Mouse (Mus musculus): ENCODE data around the gene Sgca. TPM values are rescaled to one million over a fixed set of nuclear protein-coding genes. Genes with fewer than 3 reads are reported as not detected.

Sgca gene
- polyA plus RNA-seq, 1 experiment from 2014 or later: 0.17 TPM

DNA sequence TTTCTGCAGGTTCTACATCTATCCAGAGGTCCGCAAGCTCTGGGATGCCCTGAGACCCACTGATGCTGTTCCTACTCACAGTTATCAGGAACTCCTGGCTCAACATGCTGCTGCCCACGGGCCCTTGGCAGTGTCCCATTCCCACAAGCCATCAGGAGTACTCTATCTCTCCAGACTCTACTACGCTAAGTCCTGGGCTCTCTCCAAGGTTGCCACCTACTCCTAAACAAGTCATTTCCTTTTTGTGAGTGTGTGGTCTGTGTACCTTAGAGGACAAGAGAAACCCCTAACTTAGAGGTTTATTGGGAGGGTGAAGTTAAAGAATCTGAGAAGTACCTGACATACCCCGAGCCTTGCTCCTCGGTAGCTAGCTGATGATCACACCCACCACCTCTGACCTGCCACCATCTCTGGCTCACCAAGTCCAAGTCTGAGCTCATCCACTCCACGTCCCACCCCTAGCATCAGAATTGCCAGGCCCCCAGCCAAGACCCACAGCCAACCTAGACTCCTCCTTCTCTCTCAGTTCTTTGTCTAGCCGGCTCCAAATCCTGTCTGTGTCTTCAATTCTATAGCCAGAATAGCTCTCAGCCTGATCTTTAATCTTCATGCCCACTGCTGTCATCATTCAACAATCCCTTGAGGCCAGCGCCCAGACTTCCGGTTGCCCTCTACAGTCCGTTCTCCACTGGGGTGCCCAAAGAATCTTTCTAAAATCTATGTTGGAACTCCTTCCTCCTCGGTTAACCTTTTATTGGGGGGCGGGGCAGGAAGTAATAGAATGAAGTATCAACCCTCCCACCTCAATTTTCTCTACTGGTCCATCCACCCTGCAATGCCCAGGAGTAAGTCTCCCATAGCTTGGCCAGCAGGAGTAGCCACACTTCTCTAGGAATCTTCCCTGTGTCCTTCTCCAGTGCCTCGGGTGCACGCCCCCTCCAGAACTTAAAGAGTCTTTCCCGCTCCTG lies 32.8 kb upstream of the Sgca start:
- DNase-seq (ENCODE audit: low spot score): no peak
- peak overlapping the region; percentile 92 for H3K27ac ChIP-seq (replicated peaks)
- no peaks in the 10 kb centered on the region for H3K27me3 ChIP-seq (replicated peaks; ENCODE audit: low read depth, poor library complexity, severe bottlenecking)
- H3K4me3 ChIP-seq: peak overlapping the region; percentile 85
- peaks cover 35% of the 10 kb centered on the region for H3K36me3 ChIP-seq (replicated peaks)
- 41% methylated on average over 15 of the region's 15 CpGs for WGBS
- no peaks in the 10 kb centered on the region for H3K9me3 ChIP-seq
- peaks cover 85% of the 10 kb centered on the region for H3K4me1 ChIP-seq

DNA sequence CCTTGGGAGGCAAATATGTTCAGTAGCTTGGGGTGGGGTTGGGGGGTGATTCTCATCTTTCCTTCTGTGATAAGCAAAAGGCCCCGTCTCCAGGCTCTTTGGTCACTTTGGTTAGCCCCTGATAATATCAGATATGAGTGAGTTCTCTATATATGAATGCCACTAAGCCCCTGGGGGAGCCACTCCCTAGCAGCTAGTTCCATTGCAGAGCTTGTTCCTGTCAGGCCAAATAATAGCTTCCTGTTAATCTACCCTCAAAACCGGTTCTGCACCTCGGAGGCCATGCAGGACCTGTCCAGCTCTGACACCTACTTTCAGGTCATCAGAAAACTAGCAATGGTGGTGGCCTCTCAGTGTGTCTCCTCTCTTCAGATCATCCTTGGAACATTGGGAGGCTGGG lies 31.3 kb upstream of the Sgca start:
- H3K9me3 ChIP-seq: no peaks in the 10 kb centered on the region
- DNase-seq (ENCODE audit: low spot score): no peak
- WGBS: 71% methylated on average over 3 of the region's 3 CpGs
- H3K27me3 ChIP-seq (replicated peaks; ENCODE audit: low read depth, poor library complexity, severe bottlenecking): no peaks in the 10 kb centered on the region
- peak overlapping the region; percentile 60; the same call in 1 of the 2 replicates for H3K4me3 ChIP-seq
- H3K4me1 ChIP-seq: peaks cover 79% of the 10 kb centered on the region
- peaks cover 37% of the 10 kb centered on the region for H3K36me3 ChIP-seq (replicated peaks)
- H3K27ac ChIP-seq (replicated peaks): peak overlapping the region; percentile 84; the same call in 1 of the 2 replicates

DNA sequence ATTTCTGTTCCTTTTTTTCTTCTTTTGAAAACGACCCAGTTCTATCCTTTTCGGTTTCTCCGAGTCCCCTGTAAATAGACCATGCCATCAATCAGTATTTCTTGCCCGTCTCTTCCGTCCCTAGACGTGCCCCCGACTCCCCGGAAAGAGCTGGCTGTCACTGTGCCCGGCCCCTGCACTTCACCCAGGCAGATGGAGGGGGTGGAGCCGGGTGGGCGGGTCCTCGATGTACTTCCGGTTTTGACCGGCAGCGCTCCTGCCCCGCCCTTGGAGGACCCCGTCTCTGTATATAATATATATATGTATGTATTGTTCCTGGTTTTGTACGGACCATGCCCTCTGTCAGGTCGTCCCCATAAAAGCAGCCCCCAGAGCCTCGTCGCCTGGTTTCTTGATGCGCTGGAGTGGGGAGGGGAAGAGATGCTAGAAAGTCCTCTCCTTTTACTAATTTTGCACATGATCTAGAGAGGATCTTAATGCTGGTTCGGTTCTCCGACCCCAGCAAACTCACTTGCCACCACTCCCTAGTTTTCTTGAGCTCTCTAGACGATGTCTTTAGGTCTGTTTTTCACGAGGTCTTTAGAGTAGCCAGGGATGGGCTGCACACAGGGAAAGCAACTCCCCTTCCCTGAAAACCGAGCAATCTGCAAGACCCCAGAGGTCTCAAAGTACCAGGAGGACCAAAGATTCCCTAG lies 30.5 kb upstream of the Sgca start:
- 2% methylated on average over 27 of the region's 27 CpGs for WGBS
- DNase-seq (ENCODE audit: low spot score): peak; percentile 87
- Histone ChIP-seq H3K36me3 (replicated peaks) (peaks cover 44% of the 10 kb centered on the region), H3K27ac (replicated peaks) (peak overlapping the region; percentile 84), H3K27me3 (replicated peaks; ENCODE audit: low read depth, poor library complexity, severe bottlenecking) (no peaks in the 10 kb centered on the region), H3K4me1 (peaks cover 73% of the 10 kb centered on the region), H3K4me3 (peak overlapping the region; percentile 60), H3K9me3 (no peaks in the 10 kb centered on the region)

DNA sequence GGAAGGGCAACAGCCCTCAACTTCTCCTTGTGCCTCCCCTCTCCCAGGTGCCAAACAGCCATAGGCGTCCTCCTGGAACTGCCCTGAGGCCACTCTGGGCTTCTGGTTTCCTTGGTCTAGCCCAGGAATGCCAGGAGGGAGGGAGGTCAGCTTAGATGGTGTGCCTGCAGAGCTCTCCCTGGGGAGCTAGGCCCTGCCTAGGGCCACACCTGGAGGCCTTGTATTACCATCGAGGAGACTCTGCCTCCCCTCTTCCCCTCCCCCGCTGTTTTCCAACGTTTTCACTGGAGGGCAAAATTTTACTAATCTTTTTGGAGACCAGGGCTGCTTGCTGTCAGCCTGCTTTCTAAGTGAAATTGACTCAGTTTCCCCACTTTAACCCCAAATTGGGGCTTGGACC lies 29.9 kb upstream of the Sgca start:
- peaks cover 71% of the 10 kb centered on the region for H3K4me1 ChIP-seq

DNA sequence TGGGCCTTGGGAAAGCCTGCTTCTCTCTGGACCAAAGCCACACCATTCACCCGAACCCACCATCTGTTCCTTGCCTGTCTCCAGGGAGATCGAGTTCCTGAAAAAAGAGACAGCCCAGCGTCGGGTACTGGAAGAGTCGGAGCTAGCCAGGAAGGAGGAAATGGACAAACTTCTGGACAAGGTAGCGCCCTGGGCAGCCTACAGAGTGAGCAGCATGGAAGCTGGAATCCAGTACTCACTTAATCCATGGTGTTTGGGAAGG lies 28.7 kb upstream of the Sgca start:
- Histone ChIP-seq H3K27ac (replicated peaks) (peak overlapping the region; percentile 44; the same call in 1 of the 2 replicates), H3K4me1 (peaks cover 74% of the 10 kb centered on the region), H3K4me3 (no peak overlapping the region), H3K36me3 (replicated peaks) (peaks cover 62% of the 10 kb centered on the region), H3K9me3 (no peaks in the 10 kb centered on the region), H3K27me3 (replicated peaks; ENCODE audit: low read depth, poor library complexity, severe bottlenecking) (no peaks in the 10 kb centered on the region)
- 67% methylated on average over 6 of the region's 6 CpGs for WGBS
- no peak for DNase-seq (ENCODE audit: low spot score)

More for the DNA sequence above, 29.9 kb upstream of the Sgca start:
- peaks cover 51% of the 10 kb centered on the region for H3K36me3 ChIP-seq (replicated peaks)
- DNase-seq (ENCODE audit: low spot score): no peak
- no peaks in the 10 kb centered on the region for H3K27me3 ChIP-seq (replicated peaks; ENCODE audit: low read depth, poor library complexity, severe bottlenecking)
- 32% methylated on average over 4 of the region's 4 CpGs for WGBS
- no peaks in the 10 kb centered on the region for H3K9me3 ChIP-seq
- H3K27ac ChIP-seq (replicated peaks): peak overlapping the region; percentile 84
- peak overlapping the region; percentile 60 for H3K4me3 ChIP-seq

DNA sequence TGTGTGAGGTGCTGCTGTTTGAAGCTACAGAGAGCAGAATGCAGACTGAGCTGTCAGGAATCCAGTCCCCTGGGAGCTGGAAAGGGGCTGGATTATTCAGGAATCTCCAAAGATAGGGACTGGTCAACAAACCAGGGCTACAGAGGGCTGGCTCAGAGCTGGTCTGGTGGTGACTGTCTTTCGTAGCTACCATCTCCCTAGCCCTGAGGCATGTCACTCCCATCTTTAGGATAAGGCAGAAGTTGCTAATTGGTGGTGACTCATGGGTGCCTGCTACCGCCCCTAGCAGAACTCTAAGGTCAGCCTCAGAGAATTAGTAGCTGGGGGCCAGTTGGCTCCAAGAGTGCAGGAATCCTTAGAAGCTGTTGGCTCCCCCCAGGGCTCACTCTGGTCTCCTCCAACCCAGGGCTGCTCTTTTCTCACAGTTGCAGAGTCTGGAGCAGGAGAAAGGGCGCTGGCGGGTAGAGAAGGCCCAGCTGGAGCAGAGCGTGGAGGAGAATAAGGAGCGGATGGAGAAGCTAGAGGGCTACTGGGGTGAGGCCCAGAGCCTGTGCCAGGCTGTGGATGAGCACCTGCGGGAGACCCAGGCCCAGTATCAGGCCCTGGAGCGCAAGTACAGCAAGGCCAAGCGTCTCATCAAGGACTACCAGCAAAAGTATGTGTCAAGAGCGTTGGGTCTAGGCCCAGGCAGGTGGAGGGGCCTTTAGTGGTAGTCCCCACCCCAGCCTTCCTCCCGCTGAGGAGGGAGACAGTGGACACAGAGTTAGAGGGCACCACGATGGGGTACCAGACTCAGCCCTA lies 28.2 kb upstream of the Sgca start:
- Histone ChIP-seq H3K4me1 (peaks cover 74% of the 10 kb centered on the region), H3K4me3 (no peak overlapping the region), H3K36me3 (replicated peaks) (peaks cover 68% of the 10 kb centered on the region), H3K9me3 (no peaks in the 10 kb centered on the region), H3K27me3 (replicated peaks; ENCODE audit: low read depth, poor library complexity, severe bottlenecking) (no peaks in the 10 kb centered on the region), H3K27ac (replicated peaks) (peak overlapping the region; percentile 44)
- WGBS: 85% methylated on average over 12 of the region's 12 CpGs
- DNase-seq (ENCODE audit: low spot score): no peak

DNA sequence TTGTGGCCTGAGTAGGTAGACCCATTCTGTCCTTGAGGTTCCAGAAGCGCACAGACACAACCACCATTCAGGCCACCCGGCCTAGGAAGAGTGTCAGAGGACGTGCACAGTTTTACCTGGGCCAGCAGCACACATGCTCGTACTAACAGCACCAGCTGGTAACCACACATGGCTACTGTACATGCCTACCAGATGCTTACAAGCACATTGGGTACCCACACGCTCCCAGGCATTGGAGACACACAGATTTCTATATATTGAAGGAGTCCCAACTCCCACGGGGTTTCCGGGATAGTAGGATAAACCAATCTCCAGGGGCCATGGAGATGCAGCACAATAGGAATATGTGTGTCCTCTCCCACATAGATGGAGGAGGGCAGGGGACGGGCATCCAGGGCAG lies 26.6 kb upstream of the Sgca start:
- peaks cover 68% of the 10 kb centered on the region for H3K4me1 ChIP-seq
- DNase-seq (ENCODE audit: low spot score): no peak
- no peak overlapping the region for H3K4me3 ChIP-seq
- no peaks in the 10 kb centered on the region for H3K27me3 ChIP-seq (replicated peaks; ENCODE audit: low read depth, poor library complexity, severe bottlenecking)
- peaks cover 84% of the 10 kb centered on the region for H3K36me3 ChIP-seq (replicated peaks)
- no peaks in the 10 kb centered on the region for H3K9me3 ChIP-seq
- no peak overlapping the region for H3K27ac ChIP-seq (replicated peaks)
- 92% methylated on average over 8 of the region's 8 CpGs for WGBS

DNA sequence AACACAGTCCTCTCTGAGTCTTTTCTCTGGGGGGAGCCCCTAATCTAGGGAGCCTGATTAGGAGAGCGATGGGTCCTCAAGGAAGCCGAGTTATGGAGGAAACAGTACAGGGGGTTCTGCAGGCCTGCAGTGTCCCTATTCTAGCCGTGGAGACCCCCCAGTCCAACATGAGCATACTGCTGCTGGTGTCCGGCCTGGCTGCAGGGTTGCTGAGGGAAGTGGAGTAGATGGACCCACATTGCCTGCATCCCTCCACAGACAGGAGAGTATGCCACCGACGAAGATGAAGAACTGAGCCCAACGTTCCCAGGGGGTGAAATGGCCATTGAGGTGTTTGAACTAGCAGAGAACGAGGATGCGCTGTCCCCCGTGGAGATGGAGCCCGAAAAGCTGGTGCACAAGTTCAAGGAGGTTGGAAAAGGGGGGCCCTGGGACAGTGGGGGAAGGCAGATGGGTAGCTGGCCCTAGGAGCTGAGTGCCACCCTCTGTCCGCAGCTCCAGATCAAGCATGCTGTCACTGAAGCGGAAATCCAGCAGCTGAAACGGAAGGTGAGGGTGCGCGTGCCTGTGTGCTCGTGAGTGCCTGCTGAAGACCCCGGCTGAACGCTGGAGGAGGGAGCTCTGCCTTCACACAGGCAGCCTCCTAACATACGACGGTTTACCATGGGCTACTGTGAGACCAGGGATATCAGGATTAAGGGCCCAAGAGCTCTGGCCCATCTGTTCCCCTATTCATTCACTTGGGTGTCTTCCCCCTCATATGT lies 25.6 kb upstream of the Sgca start:
- Histone ChIP-seq H3K27me3 (replicated peaks; ENCODE audit: low read depth, poor library complexity, severe bottlenecking) (no peaks in the 10 kb centered on the region), H3K4me3 (no peak overlapping the region), H3K36me3 (replicated peaks) (peaks cover 93% of the 10 kb centered on the region), H3K4me1 (peaks cover 58% of the 10 kb centered on the region), H3K27ac (replicated peaks) (no peak overlapping the region), H3K9me3 (no peaks in the 10 kb centered on the region)
- no peak for DNase-seq (ENCODE audit: low spot score)
- 88% methylated on average over 21 of the region's 21 CpGs for WGBS

DNA sequence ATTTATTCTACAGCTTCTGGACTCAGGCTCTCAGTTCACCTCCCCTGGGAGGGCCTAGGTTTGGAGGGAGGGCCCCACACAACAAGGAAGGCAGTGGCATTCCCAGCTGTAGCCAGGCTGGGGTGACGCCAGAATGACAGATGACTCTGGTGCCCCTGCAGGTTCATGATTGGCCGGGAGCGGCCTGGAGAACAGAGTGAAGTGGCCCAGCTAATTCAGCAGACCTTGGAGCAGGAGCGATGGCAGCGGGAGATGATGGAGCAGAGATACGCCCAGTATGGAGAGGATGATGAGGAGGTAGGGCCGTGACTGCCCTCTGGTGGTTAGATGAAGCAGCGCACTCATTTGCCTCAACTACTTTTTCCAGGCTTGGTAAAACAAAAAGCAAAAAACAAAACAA lies 24.9 kb upstream of the Sgca start:
- peak overlapping the region; percentile 72 for H3K27ac ChIP-seq (replicated peaks)
- peak overlapping the region; percentile 29; the same call in 1 of the 2 replicates for H3K4me3 ChIP-seq
- H3K9me3 ChIP-seq: no peaks in the 10 kb centered on the region
- WGBS: 2% methylated on average over 8 of the region's 8 CpGs
- H3K27me3 ChIP-seq (replicated peaks; ENCODE audit: low read depth, poor library complexity, severe bottlenecking): no peaks in the 10 kb centered on the region
- DNase-seq (ENCODE audit: low spot score): peak; percentile 78
- peaks cover 58% of the 10 kb centered on the region for H3K4me1 ChIP-seq
- peaks cover 100% of the 10 kb centered on the region for H3K36me3 ChIP-seq (replicated peaks)

DNA sequence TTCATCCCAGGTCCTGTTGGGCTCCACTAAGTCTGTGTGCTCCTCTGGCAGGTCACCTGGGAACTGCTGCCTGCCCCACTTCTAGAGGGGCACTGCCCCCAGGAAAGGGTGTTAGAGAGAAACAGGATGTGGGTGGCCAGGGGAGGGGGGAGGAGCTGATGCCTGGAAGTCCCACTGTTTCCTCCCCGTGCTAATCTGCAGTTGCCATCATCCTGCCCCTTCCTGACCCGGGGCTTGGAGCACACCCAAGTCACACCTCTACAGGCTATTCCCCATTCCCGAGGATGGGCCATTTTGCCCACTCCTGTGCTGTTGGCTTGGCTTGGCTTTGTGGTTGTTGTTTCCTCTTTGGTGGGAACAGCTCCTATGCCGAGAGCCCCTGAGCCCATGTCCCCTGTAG lies 24.4 kb upstream of the Sgca start:
- WGBS: 46% methylated on average over 4 of the region's 4 CpGs

DNA sequence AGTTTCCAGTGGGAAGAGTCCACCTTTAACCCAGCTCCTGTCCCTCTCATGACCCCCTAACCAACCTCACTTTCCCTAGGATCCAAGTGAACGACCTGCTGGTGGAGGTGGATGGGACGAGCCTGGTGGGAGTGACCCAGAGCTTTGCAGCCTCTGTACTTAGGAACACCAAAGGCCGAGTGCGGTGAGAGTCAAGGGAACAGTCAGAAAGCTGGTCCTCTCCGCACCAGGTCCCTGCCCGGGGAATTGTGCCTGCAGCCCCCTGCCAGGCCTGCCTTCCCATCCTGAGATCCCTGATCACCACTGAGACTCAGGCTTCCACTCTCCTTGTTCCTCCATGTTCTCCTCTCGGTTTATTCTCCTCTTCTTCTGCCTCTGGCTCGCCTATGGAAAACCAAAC lies 24.0 kb upstream of the Sgca start:
- Histone ChIP-seq H3K27ac (replicated peaks) (peak overlapping the region; percentile 72), H3K27me3 (replicated peaks; ENCODE audit: low read depth, poor library complexity, severe bottlenecking) (no peaks in the 10 kb centered on the region), H3K36me3 (replicated peaks) (peaks cover 99% of the 10 kb centered on the region), H3K4me1 (peaks cover 59% of the 10 kb centered on the region), H3K4me3 (peak overlapping the region; percentile 29; the same call in 1 of the 2 replicates), H3K9me3 (no peaks in the 10 kb centered on the region)
- WGBS: 73% methylated on average over 8 of the region's 8 CpGs
- no peak for DNase-seq (ENCODE audit: low spot score)

More for the DNA sequence above, 24.4 kb upstream of the Sgca start:
- Histone ChIP-seq H3K4me3 (peak overlapping the region; percentile 29; the same call in 1 of the 2 replicates), H3K27me3 (replicated peaks; ENCODE audit: low read depth, poor library complexity, severe bottlenecking) (no peaks in the 10 kb centered on the region), H3K9me3 (no peaks in the 10 kb centered on the region), H3K4me1 (peaks cover 58% of the 10 kb centered on the region), H3K36me3 (replicated peaks) (peaks cover 100% of the 10 kb centered on the region), H3K27ac (replicated peaks) (peak overlapping the region; percentile 72)
- DNase-seq (ENCODE audit: low spot score): no peak

All from embryonic facial prominence, embryonic 10.5 days (tissue).